Mouse (Mus musculus) liver, adult 2 months (tissue): ENCODE data around the gene Elp4.

Source experiments
- CTCF ChIP-seq: fragments of 200-500 bp; IDR thresholded peaks from 2 replicates; pipeline ENCODE4 v1.5.1; 2011; ENCODE audit warnings: low read depth, low read length, control low read depth
- POLR2A ChIP-seq: fragments of 200-500 bp; IDR thresholded peaks from 2 replicates; pipeline ENCODE4 v1.6.1; 2011; ENCODE audit warnings: low read length, control low read depth; ENCODE audit not compliant: insufficient read depth; ENCODE audit errors: extremely low read depth

DNA sequence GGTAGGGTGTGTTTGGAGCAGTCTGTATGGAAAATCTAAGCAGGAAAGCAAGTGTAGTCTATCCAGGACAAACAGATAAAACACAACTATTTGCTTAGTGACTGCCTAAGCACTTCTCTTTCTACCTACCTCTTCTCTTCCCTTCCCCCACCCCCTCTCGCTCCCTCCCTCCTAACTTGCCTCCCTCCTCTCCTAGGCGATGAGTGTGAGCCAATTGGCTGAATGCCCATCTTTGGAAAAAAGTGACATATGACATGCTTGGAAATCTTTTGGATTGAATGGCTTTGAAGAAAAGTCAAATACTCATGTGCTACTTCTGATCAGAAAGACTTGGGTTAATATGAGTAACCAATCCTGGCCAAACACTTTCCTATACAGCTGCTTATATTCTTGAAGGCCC lies 199.0 kb downstream of the Elp4 start:
- TF ChIP-seq CTCF, result no peak
- TF ChIP-seq POLR2A, result no peak
